Mouse (Mus musculus) ovary, adult 18-20 months (tissue): ENCODE measurements around the gene Cdkl3.

Experiments used
- DNase-seq: peaks from one replicate; pipeline ENCODE4 v3.0.0; 2022; ENCODE audit warnings: low spot score, mixed read lengths

Cdkl3 gene

GRCm38 (mm10) chr11:52122045-52122444 lies 118.0 kb downstream of the Cdkl3 start:
- no peak for DNase-seq

- no peak for DNase-seq
Measured at GRCm38 (mm10) chr11:52124468-52124867, 120.4 kb downstream of the Cdkl3 start.

GRCm38 (mm10) chr11:52127169-52127568 lies 123.1 kb downstream of the Cdkl3 start:
- DNase-seq: no peak

GRCm38 (mm10) chr11:52127760-52128159 lies 123.7 kb downstream of the Cdkl3 start:
- DNase-seq: no peak

GRCm38 (mm10) chr11:52128316-52129061 lies 124.5 kb downstream of the Cdkl3 start:
- no peak for DNase-seq

- no peak for DNase-seq
Measured at GRCm38 (mm10) chr11:52129171-52129570, 125.2 kb downstream of the Cdkl3 start.

- no peak for DNase-seq
Measured at GRCm38 (mm10) chr11:52129621-52130450, 125.8 kb downstream of the Cdkl3 start.

GRCm38 (mm10) chr11:52130451-52131068 lies 126.5 kb downstream of the Cdkl3 start:
- no peak for DNase-seq
